Mouse (Mus musculus) ES-E14 (cell line): ENCODE results near the gene Yy1.

Source experiments
- CHD2 ChIP-seq: IDR thresholded peaks from 2 replicates; pipeline ENCODE4 v1.6.1; 2014; ENCODE audit warnings: mild to moderate bottlenecking, low read depth, low read length, inconsistent platforms
- HCFC1 ChIP-seq: IDR thresholded peaks from 2 replicates; pipeline ENCODE4 v1.6.1; 2012; ENCODE audit warnings: low read length, inconsistent platforms, borderline replicate concordance; ENCODE audit not compliant: insufficient read depth
- ZC3H11A ChIP-seq: IDR thresholded peaks from 2 replicates; pipeline ENCODE4 v1.6.1; 2012; ENCODE audit warnings: low read depth, mild to moderate bottlenecking, inconsistent platforms, low read length, borderline replicate concordance
- ZNF384 ChIP-seq: IDR thresholded peaks from 2 replicates; pipeline ENCODE4 v1.6.1; 2012; ENCODE audit warnings: low read depth, low read length, inconsistent platforms

- TF ChIP-seq ZC3H11A (no peak), ZNF384 (no peak), CHD2 (no peak), HCFC1 (no peak)
These were observed 56.8 kb downstream of the Yy1 start for GRCm38 (mm10) chr12:108849488-108850022.
